Mouse (Mus musculus): ENCODE data around the gene Trpm4.

DNA sequence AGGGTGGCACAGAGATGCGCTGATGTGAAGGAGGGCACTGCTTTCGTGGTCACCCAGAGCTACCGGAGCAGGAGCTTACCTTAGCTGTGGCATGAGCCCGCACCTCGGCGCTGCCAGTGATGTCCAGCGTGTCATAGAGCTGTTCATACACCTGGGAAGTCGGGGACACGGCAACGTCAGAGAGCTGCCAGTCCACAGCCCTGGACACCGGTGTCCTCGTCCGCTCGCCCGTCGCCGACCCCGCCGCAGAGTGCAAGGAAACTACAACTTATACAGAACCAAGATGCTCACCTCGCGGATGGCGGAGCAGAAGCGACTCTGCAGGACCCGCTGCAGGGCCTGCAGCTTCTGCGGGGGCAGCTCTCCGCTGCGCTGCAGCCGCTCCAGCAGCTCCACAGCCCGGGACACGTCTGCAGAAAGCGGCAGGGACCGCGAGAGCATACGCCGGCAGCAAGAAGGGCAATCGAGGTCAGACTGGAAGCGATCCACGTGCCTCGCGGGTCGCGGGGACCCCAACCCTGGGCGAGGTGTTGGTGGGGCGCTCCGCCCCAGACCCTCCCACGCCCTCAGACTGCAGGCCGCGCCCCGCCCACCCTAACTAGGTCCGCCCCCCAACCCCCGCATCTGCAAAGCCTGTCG is 36.4 kb upstream of the Trpm4 start:
- TF ChIP-seq CTCF (IDR thresholded peaks at IDR 0.05), result no peak
- no peak for TF ChIP-seq EP300 (IDR thresholded peaks at IDR 0.05)

Measured in lung, postnatal 0 days (tissue).